Mouse (Mus musculus) kidney, embryonic 16.5 days (tissue): ENCODE measurements around the gene Ccdc134. TPM values are rescaled to one million over a fixed set of nuclear protein-coding genes. Genes with fewer than 3 reads are reported as not detected.

Experiments
- ATAC-seq: fragments of 200-750 bp; cut with Nextera tagmentation; 2 replicates; pipeline ENCODE4 v1.8.0; 2017; ENCODE audit warnings: moderate TSS enrichment; ENCODE audit not compliant: low FRiP score, low TSS enrichment
- H3K27ac ChIP-seq: fragments of 300-500 bp; sonication (generic); 2 replicates; pipeline ENCODE4 v1.5.1; 2014; ENCODE audit warnings: low read length
- H3K27me3 ChIP-seq: fragments of 300-500 bp; sonication (generic); 2 replicates; pipeline ENCODE4 v1.6.1; 2014; ENCODE audit warnings: low read length, control low read depth, mixed read lengths; ENCODE audit not compliant: insufficient read depth
- H3K36me3 ChIP-seq: fragments of 300-500 bp; sonication (generic); 2 replicates; pipeline ENCODE4 v1.6.1; 2014; ENCODE audit warnings: low read length, control low read depth, mixed read lengths; ENCODE audit not compliant: insufficient read depth
- H3K4me1 ChIP-seq: fragments of 300-500 bp; sonication (generic); 2 replicates; pipeline ENCODE4 v1.6.1; 2014; ENCODE audit warnings: low read length, control low read depth, mixed read lengths; ENCODE audit not compliant: insufficient read depth
- H3K4me2 ChIP-seq: fragments of 300-500 bp; sonication (generic); replicated peaks from 2 replicates; pipeline ENCODE4 v1.6.1; 2014; ENCODE audit warnings: low read depth, low read length
- H3K4me3 ChIP-seq: fragments of 300-500 bp; sonication (generic); 2 replicates; pipeline ENCODE4 v1.5.1; 2014; ENCODE audit warnings: mild to moderate bottlenecking, low read length
- H3K9ac ChIP-seq: fragments of 300-500 bp; sonication (generic); replicated peaks from 2 replicates; pipeline ENCODE4 v1.6.1; 2014; ENCODE audit warnings: low read length
- H3K9me3 ChIP-seq: fragments of 300-500 bp; sonication (generic); 2 replicates; pipeline ENCODE4 v1.6.1; 2016; ENCODE audit warnings: low read length, control low read depth
- WGBS: fragments of 180-500 bp; shearing (Covaris S2); extraction: QIAGEN DNeasy Blood & Tissue Kit; methylation state at CpG from one replicate; pipeline ENCODE4 v1.1.7; 2014; 5-methylcytosine and 5-hydroxymethylcytosine counted together
- polyA plus RNA-seq: library from polyadenylated mRNA; unstranded; fragments of >200 nt; fragmentation: Nextera tagmentation; extraction: Ambion mirVana; gene quantifications from 2 replicates; pipeline ENCODE4 v1.2.1, GENCODE M21; 2015

The Ccdc134 gene
- polyA plus RNA-seq, 1 experiment from 2014 or later: 17.3 TPM

DNA sequence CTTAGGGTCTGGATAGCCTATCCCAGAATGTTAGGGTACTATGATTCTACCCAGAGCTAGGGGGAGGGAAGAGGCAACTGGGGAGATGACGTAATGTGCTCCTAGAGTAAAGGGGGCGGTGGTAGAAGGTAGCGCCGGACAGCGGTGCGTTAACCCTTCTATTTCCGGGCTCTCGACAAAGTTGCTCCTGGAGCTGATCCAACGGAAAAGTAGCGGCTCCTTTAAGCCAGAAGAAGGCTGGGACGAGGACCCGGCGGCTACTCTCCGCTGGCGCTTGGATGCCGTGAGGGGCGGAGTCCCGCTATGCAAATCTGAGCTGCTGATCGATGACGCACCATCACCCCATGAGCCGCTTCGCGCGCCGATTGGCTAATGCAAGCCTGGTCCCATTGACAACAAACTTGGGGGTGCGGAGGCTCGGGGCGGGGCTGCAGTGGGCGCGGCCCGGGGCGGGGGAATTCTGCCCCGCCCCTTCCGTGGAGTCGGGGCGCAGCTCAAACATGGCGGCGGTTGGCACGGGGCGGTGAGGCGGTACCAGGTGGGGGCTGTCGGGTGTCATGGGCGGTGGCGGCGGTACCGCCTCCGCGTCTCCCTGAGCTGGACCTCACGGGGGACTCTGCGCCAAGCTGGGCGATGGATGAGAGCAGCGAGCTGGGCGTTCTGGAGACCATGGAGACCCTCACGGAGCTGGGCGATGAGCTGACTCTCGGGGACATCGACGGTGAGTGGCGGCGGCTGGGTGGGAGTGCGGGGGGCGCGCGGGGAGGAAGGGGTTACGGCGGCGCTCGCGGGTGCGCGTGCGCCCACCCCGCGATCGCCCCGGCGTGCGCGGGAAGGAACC is 19.3 kb downstream of the Ccdc134 start, which contains the start of gene Srebf2:
Srebf2 (plus strand) TSS at position 412 of the 841 bp plus-strand sequence.
- peak; percentile 98 for ATAC-seq
- WGBS: under 1% methylated on average over 63 of the region's 79 CpGs
- no peaks in the 10 kb centered on the region for H3K36me3 ChIP-seq
- peaks cover 29% of the 10 kb centered on the region for H3K4me1 ChIP-seq
- H3K27me3 ChIP-seq: no peaks in the 10 kb centered on the region
- peak within 1 kb of the TSS; percentile 95 for H3K27ac ChIP-seq
- peak within 1 kb of the TSS; percentile 81 for H3K4me2 ChIP-seq
- no peaks in the 10 kb centered on the region for H3K9me3 ChIP-seq
- H3K9ac ChIP-seq: peak within 1 kb of the TSS; percentile 88
- peak within 1 kb of the TSS; percentile 80 for H3K4me3 ChIP-seq

DNA sequence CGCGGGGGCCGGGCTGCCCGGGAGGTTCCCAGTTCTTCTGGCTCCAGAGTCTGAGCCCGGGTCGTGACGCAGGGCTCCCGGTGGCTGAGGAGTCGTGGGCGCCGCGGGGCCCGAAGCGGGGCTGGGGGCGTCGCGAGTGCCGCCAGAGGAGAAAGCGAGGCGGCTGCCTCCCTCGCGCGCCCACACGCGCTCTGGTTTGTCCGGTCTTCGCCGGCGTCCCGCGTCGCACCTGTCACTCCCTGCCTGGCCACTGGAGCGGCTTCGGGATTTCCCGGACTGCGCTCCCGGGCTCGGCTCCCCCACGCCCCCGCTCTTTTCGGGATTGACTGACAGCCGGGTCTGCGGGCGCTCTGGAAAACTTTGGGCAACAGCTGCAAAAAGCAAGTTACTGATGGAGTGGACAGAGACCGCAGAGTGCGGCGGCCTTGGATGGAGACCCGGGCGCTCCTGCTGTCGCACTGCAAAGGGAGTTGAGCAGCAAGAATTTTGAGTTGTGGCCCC is 19.9 kb downstream of the Ccdc134 start:
- H3K27me3 ChIP-seq: no peaks in the 10 kb centered on the region
- under 1% methylated on average over 36 of the region's 50 CpGs for WGBS
- peak overlapping the region; percentile 80 for H3K4me3 ChIP-seq
- peak overlapping the region; percentile 81 for H3K4me2 ChIP-seq
- H3K4me1 ChIP-seq: peaks cover 29% of the 10 kb centered on the region
- H3K36me3 ChIP-seq: no peaks in the 10 kb centered on the region
- H3K27ac ChIP-seq: peak overlapping the region; percentile 95
- 0 out of 2 replicates have a peak, but pooled peaks have one; percentile 13 for ATAC-seq
- H3K9ac ChIP-seq: peak overlapping the region; percentile 88
- H3K9me3 ChIP-seq: no peaks in the 10 kb centered on the region

DNA sequence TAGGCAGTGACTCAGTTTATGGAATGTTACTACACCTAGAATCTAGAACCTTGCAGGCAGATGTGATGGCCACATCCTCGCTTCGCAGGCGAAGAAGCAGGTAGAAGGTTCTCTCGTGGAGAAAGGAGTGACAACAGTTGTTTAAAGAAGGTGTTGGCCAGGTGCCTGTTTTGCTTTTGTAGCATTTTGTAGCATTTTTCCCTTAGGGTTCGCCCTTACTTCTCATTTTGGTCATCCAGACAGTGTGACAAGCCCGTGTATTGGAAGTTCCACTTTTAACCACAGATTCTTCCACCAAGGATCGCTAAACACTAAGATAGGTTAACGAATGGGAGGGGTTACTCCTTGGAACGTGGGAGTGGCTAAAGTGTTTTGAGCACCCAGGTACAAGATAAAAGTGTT is 20.8 kb downstream of the Ccdc134 start:
- Histone ChIP-seq H3K4me2 (peak overlapping the region; percentile 81), H3K27ac (no peak overlapping the region), H3K9me3 (no peaks in the 10 kb centered on the region), H3K27me3 (no peaks in the 10 kb centered on the region), H3K9ac (peak overlapping the region; percentile 88), H3K4me1 (peaks cover 29% of the 10 kb centered on the region), H3K36me3 (no peaks in the 10 kb centered on the region), H3K4me3 (peak overlapping the region; percentile 80)
- no peak for ATAC-seq
- WGBS: 23% methylated on average over 9 of the region's 9 CpGs

DNA sequence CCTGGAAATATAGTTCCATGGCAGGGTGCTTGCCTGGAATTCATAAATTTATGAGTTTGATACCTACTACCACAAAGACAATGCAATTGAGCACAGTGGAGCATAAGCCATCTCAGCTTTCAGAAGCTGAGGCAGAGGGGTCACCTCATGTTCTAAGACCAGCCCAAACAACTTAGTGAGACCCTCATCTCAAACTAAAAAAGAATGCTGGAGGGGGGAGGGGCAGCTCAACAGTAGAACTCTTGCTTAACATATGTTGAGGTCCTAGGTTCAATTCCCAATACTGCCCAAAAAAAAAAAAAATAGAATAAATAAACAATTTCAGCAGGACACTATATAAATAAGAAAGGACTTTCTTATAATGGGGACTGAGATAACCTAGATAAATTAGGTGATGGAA is 22.3 kb downstream of the Ccdc134 start:
- H3K36me3 ChIP-seq: no peaks in the 10 kb centered on the region
- H3K27me3 ChIP-seq: no peaks in the 10 kb centered on the region
- no peak overlapping the region for H3K4me3 ChIP-seq
- H3K9me3 ChIP-seq: no peaks in the 10 kb centered on the region
- no peak overlapping the region for H3K27ac ChIP-seq
- H3K4me1 ChIP-seq: peaks cover 29% of the 10 kb centered on the region
- ATAC-seq: no peak
- no peak overlapping the region for H3K4me2 ChIP-seq
- H3K9ac ChIP-seq: no peak overlapping the region

DNA sequence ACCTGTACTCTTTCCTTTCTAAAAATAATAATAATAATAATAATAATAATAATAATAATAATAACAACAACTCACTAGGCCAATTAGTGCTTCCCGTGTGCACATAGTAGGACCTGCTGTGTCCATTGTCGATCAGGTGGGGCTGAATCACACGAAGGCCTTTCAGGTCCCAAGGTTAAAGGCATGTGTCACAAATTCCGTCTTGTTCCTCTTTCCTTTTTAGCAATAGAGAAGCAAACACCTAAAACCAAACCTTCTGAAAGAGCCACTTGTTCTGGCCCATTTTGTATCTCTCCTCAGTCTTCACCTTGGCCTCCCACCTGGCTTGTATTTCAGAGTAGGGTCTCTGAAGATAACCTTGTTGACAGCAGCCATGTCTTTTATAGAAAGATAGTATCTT is 23.5 kb downstream of the Ccdc134 start:
- Histone ChIP-seq H3K9me3 (no peaks in the 10 kb centered on the region), H3K4me3 (no peak overlapping the region), H3K27me3 (no peaks in the 10 kb centered on the region), H3K36me3 (no peaks in the 10 kb centered on the region), H3K9ac (no peak overlapping the region), H3K4me2 (no peak overlapping the region), H3K27ac (no peak overlapping the region), H3K4me1 (peaks cover 20% of the 10 kb centered on the region)
- no peak for ATAC-seq
- 94% methylated on average over 4 of the region's 4 CpGs for WGBS

DNA sequence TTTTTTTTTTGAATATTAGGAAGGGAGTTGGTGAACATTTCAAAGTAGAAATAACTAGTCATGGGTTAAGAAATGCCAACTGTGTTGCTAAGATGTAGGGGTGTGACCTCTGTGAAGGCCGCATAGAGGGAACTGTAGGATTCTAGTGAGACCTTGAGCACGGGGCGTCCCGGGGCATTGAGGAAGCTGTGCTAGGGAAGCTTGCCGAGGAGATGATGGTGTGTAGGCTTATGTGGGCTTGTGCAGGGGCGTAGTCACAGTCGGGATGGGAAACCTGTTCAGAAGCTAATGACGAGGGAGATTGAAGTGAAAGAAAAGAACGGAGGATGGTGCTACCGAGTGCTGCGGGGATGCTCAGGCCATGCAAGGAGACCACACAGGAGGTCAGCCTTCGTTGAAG is 24.3 kb downstream of the Ccdc134 start:
- Histone ChIP-seq H3K9me3 (no peaks in the 10 kb centered on the region), H3K4me1 (peaks cover 15% of the 10 kb centered on the region), H3K4me3 (no peak overlapping the region), H3K27ac (no peak overlapping the region), H3K27me3 (no peaks in the 10 kb centered on the region), H3K9ac (no peak overlapping the region), H3K36me3 (no peaks in the 10 kb centered on the region), H3K4me2 (no peak overlapping the region)
- 84% methylated on average over 12 of the region's 12 CpGs for WGBS
- no peak for ATAC-seq

DNA sequence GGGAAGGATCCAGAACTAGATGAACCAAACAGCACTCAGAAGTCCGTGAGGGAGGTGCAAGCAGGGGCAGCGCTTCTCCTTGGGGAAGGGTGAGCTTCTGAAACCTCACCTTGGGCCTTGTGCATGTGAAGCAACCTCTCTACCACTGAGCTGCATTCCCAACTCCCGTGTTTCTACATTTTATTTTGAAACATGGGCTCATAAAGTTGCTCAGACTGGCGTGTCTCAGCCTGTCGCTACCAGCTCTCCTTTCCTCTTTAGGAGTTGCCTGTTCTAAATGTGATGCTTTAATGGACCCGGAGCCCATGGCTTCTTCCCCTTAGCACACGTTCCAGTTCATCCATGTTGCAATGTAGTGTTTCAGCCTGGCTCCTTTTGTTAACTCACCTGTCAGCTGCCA is 24.7 kb downstream of the Ccdc134 start:
- no peak overlapping the region for H3K4me2 ChIP-seq
- no peak for ATAC-seq

DNA sequence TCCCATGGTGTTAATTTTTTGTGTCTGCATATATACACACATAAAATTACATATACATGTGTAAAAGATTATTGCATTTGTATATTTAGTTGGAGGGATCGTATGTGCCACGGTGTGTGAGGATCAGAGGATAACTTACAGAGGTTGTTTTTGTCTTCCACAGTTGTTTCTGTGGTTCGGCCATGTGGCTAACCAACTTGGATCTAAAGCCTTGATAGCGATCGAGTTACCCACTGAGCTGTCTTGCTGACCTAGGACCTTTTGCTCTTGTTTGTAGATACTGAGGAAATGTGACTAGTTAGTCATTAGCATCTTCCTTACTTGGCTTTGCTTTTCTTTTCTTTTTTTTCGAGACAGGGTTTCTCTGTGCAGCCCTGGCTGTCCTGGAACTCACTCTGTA is 28.6 kb downstream of the Ccdc134 start:
- Histone ChIP-seq H3K27me3 (no peaks in the 10 kb centered on the region), H3K4me1 (peaks cover 25% of the 10 kb centered on the region), H3K4me2 (no peak overlapping the region), H3K4me3 (no peak overlapping the region), H3K9ac (no peak overlapping the region), H3K36me3 (no peaks in the 10 kb centered on the region), H3K27ac (no peak overlapping the region), H3K9me3 (no peaks in the 10 kb centered on the region)
- 92% methylated on average over 6 of the region's 6 CpGs for WGBS
- ATAC-seq: no peak

More for the DNA sequence above, 24.7 kb downstream of the Ccdc134 start:
- Histone ChIP-seq H3K9me3 (no peaks in the 10 kb centered on the region), H3K4me1 (peaks cover 15% of the 10 kb centered on the region), H3K4me3 (no peak overlapping the region), H3K27ac (no peak overlapping the region), H3K9ac (no peak overlapping the region), H3K36me3 (no peaks in the 10 kb centered on the region), H3K27me3 (no peaks in the 10 kb centered on the region)
- WGBS: 72% methylated on average over 7 of the region's 7 CpGs

DNA sequence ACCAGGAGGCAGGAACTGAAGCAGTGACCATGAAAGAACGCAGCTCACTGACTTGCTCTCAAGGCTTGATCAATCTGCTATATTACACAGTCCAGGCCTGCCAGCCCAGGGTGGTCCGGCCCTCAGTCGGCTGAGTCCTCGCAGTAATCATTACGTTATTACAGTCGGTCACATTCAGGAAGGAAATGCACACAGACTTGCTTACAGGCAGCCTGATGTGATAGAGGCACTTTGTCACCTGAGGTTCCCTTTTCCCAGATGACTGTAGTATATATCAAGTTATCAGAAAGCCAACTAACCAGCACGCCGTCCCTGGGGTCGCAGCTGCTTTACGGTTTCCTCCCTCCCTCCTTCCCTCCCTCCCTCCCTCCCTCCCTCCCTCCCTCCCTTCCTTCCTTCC is 29.2 kb downstream of the Ccdc134 start:
- H3K9me3 ChIP-seq: no peaks in the 10 kb centered on the region
- H3K36me3 ChIP-seq: no peaks in the 10 kb centered on the region
- no peak overlapping the region for H3K9ac ChIP-seq
- H3K27me3 ChIP-seq: no peaks in the 10 kb centered on the region
- H3K4me2 ChIP-seq: no peak overlapping the region
- 54% methylated on average over 10 of the region's 10 CpGs for WGBS
- no peak for ATAC-seq
- no peak overlapping the region for H3K4me3 ChIP-seq
- H3K4me1 ChIP-seq: peaks cover 29% of the 10 kb centered on the region
- H3K27ac ChIP-seq: no peak overlapping the region
